Mouse (Mus musculus): ENCODE results near the gene Cyld.
A peak's percentile ranks its signal among the peaks of the same experiment; 100 is the strongest.
"Not testable (repeated sequence)": the region's sequence is repeated elsewhere in the genome, so short reads cannot be mapped to it uniquely, and the experiment has no call there.

The Cyld gene

DNA sequence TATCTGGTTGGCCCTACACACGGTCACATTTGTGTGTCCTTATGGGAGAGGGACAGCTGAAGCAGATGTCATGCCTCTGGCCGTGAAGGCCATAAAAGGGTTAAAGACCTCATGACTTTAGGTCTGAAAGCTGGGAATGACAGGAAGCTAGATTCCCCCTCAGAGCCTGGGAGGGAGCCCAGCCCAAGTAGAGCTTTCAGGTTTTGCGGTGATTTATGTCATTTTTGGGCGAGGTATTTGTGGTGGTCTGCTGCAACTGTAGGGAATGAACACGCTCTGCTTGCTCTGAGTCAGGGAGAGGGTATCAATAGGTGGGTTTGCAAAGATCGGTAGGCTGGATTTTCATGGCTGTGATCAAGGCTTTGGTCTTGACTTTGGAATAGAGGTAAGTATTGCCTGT lies 6.9 kb upstream of the Cyld start:
- peak; percentile 1 for DNase-seq

DNA sequence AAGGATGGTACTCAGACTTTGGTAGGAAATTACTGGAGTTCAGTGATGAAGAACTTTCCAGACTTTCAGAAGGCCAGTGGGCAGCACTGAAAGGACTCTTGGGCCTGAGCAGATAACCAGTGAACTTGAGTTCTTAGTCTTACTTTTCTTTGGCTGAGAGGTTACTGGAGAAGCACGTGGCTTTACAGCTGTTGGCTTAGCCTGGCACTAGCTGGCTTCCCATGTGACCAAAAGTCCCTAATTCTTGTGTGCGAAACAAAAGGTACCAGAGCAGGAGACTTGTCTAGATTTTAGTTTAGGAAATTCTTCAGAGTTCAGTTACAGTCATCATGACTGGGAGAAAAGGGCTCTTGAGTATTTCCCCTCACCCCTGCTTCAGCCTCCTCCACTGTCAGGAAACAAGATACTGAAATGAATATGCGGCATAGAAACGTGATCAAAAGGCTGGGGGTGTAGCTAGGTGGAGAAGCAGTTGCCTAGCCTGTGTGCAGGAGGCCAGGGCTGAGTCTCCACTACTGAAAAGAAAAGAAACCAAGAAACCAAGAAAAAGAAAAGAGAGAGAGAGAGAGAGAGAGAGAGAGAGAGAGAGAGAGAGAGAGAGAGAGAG lies 5.4 kb upstream of the Cyld start:
- peak; percentile 0 for DNase-seq

- no peak for DNase-seq
These were observed 4.9 kb upstream of the Cyld start for GRCm38 (mm10) chr8:88691961-88692360.

DNA sequence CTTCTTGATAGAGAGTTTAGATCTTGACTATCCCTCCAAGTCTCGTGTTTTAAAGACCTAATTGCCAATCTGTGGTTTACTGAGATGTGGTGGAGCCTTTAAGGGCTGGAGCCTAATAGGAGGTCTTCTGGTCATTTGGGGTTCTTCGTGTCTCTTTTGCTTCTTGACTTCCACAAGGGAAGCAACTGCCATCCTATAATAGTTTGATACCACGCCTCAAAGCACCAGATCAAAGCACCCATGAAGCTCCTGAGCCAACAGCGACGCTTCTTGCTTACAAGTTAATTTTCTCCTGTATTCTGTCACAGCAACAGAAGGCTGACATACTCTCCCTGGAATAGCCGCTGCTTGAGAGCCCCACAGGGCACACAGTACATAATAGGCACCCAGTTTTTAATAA lies 4.0 kb upstream of the Cyld start:
- no peak for DNase-seq

DNA sequence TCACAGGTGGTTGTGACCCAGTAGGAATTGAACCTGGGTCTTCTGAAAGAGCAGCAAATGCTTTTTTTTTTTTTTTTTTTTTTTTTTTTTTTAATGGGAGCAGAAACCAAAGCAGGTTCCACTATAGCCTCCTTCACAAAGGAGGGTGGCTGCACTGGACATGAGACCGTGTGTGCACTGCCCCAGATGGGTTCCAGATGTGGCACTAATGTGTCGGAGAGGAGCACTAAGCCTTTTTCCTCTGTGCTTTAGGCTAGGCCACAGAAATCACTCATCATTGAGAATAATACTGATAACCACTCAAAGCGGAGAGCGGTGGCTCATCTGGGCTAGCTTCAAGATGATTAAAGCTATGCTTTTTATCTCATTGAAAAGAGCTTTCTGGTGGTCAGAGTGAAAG lies 3.5 kb upstream of the Cyld start:
- no peak for DNase-seq

DNA sequence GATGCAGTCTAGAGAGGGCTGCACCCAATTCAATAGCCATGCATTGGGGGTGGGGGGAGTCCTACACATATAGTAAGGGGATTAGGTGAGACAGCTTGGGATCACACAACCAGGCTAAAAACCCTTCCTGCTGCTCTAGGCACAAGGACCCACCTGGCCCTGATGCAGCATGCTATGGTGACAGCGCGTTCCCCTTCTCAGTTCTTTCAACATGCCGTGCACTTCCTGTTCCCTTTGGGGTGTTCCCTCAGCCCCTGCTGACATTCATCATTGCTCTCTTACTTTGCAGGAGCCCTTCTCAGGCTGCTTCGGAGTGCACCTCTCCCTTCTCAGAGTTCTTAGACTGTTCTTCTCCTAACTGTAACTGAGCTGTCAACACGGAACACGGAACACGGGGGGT lies 2.5 kb upstream of the Cyld start:
- DNase-seq: no peak

- no peak for DNase-seq
These were observed 600 bp upstream of the Cyld start for GRCm38 (mm10) chr8:88696228-88696627.

DNA sequence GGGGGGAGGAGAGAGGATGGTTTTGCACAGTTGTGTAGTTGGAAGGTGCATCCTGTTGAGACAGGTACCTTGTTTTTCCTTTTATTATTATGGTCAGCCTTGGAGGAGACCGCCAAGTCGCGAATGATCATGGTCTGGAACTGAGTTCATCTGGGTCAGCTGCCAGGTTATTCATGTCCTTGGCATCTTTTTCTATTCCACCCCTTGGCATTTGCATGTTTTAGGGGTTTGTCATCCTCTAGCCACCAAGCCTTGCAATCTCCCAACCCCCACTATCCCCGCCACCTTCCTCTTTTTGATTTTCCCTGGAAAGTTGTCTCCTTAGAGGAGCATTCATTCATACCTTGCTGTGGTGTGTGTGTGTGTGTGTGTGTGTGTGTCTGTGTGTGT lies 809 bp downstream of the Cyld start:
- peak; percentile 31 for DNase-seq

DNA sequence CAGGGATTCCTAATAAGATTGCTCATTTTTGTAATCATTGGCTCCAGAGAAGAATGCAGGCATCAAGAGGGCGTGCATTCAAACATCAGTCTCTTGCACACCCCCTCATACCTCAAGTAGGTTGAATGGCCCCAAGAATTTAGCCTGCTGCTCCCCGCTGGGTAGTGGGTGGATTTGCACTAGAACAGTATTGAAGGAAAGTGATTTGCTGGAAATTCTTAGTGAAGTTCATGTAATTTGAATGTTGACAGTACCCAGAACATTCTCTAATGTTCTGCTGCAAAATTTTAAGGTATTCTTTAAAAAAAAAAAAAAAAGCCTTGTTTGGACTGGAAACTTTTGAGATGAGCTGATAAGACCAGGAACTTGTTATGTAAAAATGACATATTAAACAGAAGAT lies 1.2 kb downstream of the Cyld start:
- no peak for DNase-seq

GRCm38 (mm10) chr8:88701611-88702010 lies 4.8 kb downstream of the Cyld start:
- no peak for DNase-seq

- no peak for DNase-seq
These were observed 6.0 kb downstream of the Cyld start for GRCm38 (mm10) chr8:88702816-88703215.

DNA sequence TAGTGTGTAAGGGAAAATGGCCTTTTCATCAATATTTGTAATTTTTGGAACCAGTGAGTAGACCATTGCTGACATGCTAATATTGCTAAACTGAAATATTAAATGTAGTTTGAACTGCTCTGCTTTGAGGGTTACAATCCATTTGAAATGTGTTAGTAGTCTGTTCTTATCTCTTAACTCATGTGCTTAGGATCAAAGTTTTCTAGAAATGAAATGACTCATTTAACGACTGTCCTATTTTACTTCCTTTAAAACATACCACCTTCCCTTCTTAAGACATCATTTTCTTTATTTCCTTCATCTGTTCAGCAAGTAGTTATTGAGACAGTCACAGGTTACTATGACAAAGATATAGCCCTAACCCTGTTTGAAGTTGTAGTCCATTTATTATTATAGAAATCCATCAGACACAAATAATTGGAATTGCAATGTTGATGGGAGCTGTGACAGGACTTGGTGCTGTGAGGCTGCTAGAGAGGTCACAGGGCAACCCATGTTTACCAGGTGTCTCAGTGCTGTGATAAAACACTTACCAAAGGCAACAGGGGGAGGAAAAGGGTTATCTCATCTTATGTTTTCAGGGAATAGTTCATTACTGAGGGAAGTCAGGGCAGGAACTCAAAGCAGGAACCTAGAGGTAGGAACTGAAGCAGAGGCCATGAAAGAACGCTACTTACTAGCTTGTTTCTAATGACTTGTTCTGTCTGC lies 26.6 kb downstream of the Cyld start:
- no peak for DNase-seq

DNA sequence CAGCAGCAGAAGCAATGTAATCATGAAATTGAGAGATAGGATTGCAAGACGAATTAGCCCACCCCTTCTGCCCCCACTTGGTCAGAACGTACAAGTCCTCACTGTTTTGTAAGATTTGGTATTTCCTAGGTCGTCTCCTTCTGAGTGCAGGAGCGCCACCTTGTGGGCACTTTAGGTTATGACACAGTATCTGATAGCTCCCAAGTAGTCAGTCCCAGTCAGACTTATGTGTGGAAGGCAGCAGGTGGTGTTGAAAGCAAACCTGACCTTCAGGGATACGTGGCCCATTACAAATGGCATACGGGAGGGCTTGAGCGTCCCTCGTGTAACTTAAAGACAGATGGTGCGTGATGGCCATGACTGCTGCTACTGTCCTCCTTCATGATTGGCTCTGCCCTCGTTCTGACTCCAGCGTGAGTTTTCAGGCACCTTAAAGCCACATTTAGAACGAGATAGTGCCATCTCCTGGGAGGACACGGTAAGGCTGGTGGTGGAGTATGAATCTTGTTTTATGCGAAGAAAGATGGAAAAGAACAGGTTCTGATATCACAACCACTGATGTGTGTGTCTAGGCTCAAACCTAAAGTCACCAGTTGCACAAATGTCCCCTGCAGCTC lies 58.5 kb downstream of the Cyld start:
- peak; percentile 90 for DNase-seq

- no peak for DNase-seq
These were observed 65.2 kb downstream of the Cyld start for GRCm38 (mm10) chr8:88761980-88762379.

GRCm38 (mm10) chr8:88771241-88771640 lies 74.4 kb downstream of the Cyld start:
- DNase-seq: no peak

DNA sequence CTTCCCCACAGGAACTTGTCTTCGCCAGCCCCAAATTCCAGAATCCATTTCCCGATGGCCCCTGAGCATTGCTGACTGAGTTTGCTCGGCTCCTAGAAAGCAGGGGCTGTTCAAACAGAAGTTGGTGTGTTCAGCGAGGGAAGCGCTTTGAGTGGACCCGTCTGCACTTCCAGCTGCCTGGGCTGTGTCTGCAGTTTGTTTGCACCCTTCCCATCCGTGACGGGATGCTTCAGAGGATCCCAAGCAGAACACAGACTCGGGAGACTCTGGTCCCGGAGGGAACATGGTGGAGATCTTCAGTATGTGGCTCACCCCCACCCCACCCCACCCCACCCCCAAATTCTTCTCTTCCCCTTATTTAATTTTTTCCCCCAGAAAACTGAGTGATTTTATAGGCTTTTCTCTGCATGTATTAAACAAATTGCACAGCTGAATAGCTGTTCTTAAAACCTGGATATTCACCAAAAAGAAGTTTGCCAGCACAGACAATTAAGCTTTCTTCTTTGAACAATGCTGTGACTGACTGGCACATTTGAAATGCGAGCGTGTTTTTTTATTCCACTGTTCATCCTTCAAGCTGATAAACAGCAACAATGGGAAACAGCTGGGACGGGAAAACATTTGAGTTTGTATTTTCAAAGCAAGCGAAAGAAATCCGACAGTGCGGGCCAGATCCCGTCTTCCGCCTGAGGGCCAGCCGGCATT lies 77.9 kb downstream of the Cyld start:
- DNase-seq: no peak

- DNase-seq: no peak
These were observed 78.4 kb downstream of the Cyld start for GRCm38 (mm10) chr8:88775298-88775646.

DNA sequence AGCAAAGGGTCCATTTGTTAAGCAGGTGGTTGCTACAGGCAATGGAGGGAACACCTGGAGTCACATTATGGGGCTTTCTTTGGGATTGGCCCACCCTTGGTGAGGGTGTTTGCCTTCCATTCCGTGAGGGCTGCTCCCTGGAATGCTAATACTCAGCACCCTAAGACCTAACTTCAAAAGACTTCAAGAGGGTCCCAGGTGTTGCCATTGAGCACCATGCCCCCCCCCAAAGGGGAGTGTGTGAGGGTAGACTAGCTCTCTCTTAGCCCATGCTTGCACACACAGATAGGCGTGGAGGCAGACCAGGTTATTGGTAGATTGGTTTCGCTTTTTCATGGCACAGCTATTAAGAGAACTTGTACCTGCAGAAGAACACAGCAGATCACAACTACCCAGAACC lies 83.3 kb downstream of the Cyld start:
- no peak for DNase-seq

DNA sequence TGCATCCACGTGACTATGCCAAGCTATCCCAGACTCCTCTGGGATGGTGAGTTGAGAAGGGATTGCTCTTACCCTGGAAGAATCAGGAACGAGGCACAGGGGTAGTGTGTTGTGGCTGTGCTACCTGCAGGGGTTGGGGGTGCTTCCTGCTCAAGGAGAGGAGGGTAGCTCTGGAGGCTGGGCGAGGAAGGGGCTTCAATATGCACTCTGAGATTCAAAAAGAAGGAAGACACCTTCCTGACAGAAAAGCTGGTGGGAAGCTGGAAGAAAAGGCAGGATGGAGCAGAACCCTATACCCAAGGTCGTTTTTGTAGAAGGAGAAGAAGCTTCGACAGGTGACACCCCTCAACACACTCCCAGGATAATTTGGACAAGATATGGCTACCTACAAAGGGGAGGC lies 84.5 kb downstream of the Cyld start:
- no peak for DNase-seq

GRCm38 (mm10) chr8:88783722-88784121 lies 86.9 kb downstream of the Cyld start:
- no peak for DNase-seq

DNA sequence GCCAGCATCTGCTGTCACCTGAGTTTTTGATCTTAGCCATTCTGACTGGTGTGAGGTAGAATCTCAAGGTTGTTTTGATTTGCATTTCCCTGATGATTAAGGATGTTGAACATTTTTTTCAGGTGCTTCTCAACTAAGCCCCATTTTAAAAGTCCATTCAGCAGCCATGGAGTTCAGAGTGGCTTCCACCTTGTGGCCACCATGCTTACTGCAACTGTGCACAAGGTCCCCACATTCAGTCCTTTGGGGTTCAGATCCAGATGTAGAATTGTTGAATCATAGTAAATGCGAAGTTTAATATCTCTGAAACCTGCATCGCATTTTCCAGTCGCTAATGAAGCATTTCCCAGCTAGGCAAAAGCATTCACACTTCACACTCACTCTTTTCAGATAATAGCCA lies 91.5 kb downstream of the Cyld start:
- not testable (repeated sequence) for DNase-seq

- peak; percentile 72 for DNase-seq
These were observed 96.0 kb downstream of the Cyld start for GRCm38 (mm10) chr8:88792691-88793323.

DNA sequence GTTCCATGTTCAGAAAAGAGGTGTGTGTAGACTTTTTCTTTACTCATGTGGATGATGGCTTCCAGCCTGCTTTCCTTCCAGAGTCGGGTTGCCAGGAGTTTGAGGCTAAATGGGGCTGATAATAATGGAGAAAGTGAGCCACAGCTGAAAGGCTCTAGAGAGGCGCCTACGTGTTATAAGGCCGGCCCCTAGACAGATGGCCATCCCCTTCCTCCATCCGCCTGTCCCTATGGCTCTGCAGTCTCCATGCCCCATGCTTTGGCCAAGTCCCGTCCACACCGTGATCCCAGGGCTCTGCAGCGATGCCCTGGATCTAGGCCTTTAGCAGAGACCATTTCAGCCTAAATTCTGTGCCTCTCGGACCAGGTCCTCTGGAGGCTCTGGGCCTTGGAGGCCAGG lies 96.5 kb downstream of the Cyld start:
- DNase-seq: no peak
